Mouse (Mus musculus) midbrain, embryonic 13.5 days (tissue): Measurements from ENCODE around the gene Adat3. TPM values are rescaled to one million over a fixed set of nuclear protein-coding genes. Genes with fewer than 3 reads are reported as not detected.

ENCODE experiments used
- ATAC-seq: fragments of 200-750 bp; cut with Nextera tagmentation; 2 replicates; pipeline ENCODE4 v1.8.0; 2017; ENCODE audit warnings: mild to moderate bottlenecking, moderate TSS enrichment, moderate library complexity
- H3K27ac ChIP-seq: fragments of 300-500 bp; sonication (generic); 2 replicates; pipeline ENCODE4 v1.5.1; 2015; ENCODE audit warnings: inconsistent platforms, mild to moderate bottlenecking, moderate library complexity
- H3K27me3 ChIP-seq: fragments of 300-500 bp; sonication (generic); 2 replicates; pipeline ENCODE4 v1.6.1; 2015; ENCODE audit warnings: mild to moderate bottlenecking, inconsistent platforms
- H3K36me3 ChIP-seq: fragments of 300-500 bp; sonication (generic); 2 replicates; pipeline ENCODE4 v1.6.1; 2015; ENCODE audit warnings: mild to moderate bottlenecking, inconsistent platforms
- H3K4me1 ChIP-seq: fragments of 300-500 bp; sonication (generic); replicated peaks from 2 replicates; pipeline ENCODE4 v1.6.1; 2015; ENCODE audit warnings: inconsistent platforms
- H3K4me2 ChIP-seq: fragments of 300-500 bp; sonication (generic); replicated peaks from 2 replicates; pipeline ENCODE4 v1.6.1; 2015; ENCODE audit warnings: moderate library complexity, mild to moderate bottlenecking, inconsistent platforms
- H3K4me3 ChIP-seq: fragments of 300-500 bp; sonication (generic); replicated peaks from 2 replicates; pipeline ENCODE4 v1.5.1; 2015; ENCODE audit warnings: mild to moderate bottlenecking, inconsistent platforms
- H3K9ac ChIP-seq: fragments of 300-500 bp; sonication (generic); replicated peaks from 2 replicates; pipeline ENCODE4 v1.6.1; 2015; ENCODE audit warnings: mild to moderate bottlenecking, inconsistent platforms
- H3K9me3 ChIP-seq: fragments of 300-500 bp; sonication (generic); 2 replicates; pipeline ENCODE4 v1.6.1; 2016; ENCODE audit warnings: mild to moderate bottlenecking, inconsistent platforms
- WGBS: fragments of 180-500 bp; shearing (Covaris S2); methylation state at CpG from one replicate; pipeline ENCODE4 v1.1.7; 2015; 5-methylcytosine and 5-hydroxymethylcytosine counted together
- polyA plus RNA-seq: library from polyadenylated mRNA; unstranded; fragments of >200 nt; fragmentation: Nextera tagmentation; extraction: Ambion mirVana; gene quantifications from 2 replicates; pipeline ENCODE4 v1.2.1, GENCODE M21; 2015

Adat3 gene
- polyA plus RNA-seq, 1 experiment from 2014 or later, result 6.1 TPM

DNA sequence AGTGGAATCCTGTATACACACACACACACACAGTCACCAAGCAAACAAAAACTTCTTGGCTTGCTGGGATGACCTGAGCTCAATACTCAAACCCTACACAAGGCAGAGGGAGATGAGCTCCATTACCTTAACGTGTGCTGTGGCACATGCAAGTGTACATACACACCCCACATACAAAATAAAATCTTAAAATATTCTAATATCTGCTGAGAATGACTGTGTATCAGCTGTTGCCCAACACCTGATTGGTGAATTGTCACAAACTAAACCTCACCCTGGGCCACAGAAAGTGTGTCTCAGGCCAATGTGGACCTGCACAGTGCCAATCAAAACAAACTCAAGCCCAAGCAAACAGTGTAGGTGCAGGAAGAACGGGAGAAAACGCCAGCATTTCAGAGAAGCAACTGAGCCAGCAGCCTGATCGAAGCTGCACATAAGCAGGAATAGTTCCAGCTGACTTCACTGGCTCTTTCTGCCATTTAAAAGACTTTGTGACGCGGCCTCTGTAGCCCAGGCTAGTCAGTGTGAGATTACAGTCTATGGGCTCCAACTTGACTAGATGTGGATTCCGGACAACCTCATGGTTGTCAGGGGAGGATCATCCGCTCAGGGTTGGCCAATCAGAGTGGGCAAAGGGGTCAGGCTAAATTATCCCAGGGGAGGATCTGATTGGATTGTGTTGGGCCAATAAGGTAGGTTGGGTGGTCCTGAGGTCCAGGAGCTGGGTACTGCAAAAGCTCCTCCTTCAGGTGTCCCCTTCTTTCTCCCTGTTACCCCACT is 17.0 kb downstream of the Adat3 start:
- no peaks in the 10 kb centered on the region for H3K9me3 ChIP-seq
- H3K4me2 ChIP-seq, result no peak overlapping the region
- WGBS, result 32% methylated on average over 8 of the region's 8 CpGs
- H3K4me3 ChIP-seq, result no peak overlapping the region
- H3K9ac ChIP-seq, result no peak overlapping the region
- no peak overlapping the region for H3K27ac ChIP-seq
- H3K27me3 ChIP-seq, result no peaks in the 10 kb centered on the region
- H3K36me3 ChIP-seq, result peaks cover 18% of the 10 kb centered on the region
- no peak for ATAC-seq
- peaks cover 22% of the 10 kb centered on the region for H3K4me1 ChIP-seq

DNA sequence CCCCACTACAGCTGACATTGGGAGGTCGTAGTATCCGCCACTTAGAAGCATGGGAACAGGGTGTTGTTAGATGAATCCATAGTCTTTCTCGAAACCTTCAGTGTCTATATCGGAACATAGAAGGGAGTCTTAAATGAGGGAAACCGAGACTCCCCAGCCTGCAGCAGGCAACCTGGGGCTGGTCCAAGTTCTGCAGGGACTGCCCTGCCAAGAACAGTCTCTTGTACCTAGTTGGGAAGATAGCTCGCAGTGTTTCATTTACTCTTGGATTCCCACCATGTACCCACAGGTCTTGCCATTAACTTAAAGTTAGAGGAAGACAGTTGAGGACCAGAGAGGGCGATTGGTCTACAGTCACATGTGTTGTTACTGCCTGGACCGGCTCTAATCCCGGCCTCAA is 17.7 kb downstream of the Adat3 start:
- Histone ChIP-seq H3K4me2 (no peak overlapping the region), H3K9me3 (no peaks in the 10 kb centered on the region), H3K4me3 (no peak overlapping the region), H3K9ac (no peak overlapping the region), H3K27me3 (no peaks in the 10 kb centered on the region), H3K36me3 (peaks cover 11% of the 10 kb centered on the region), H3K27ac (no peak overlapping the region), H3K4me1 (peaks cover 29% of the 10 kb centered on the region)
- WGBS, result 89% methylated on average over 9 of the region's 9 CpGs
- ATAC-seq, result no peak

DNA sequence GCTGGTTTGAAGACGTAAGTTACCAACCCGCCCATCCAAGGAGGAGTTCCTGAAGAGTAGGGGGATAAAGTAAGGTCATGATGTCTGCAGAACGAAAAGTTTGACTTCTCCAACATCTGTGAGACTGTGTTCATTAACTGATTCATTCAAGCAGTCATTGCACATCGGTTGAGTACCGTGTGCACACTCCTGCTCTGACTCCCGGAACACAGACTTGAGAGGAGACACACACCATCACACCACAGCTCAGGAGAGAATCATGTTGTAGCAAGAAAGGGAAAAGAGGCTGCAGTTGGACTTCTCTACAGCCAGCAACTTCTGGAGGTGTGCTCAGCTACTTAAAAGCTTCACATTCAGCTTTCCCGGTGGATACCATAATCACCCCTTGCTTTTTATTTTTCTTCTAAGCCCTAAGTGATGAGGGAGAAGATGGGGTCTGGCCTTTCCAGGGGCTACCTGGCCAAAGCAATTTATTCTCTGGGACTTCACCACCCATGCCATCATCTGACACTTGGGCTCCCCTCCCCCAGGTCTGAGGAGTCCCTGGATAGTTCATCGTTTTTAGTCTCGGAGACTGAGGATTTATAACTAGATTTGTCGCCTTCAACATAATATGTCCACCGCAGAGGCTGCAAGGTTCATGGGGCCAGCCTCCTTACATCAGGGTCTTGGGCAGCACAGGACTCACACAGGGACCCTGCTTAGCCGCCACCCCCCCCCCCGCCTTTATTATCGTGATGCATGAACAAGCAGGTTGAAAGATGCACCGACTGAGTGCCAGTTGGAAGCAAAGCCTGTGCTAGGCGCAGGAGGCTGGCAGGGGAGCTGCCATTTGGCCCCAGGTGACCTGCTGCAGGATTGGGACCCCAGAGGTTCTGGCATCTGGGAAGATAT is 18.4 kb downstream of the Adat3 start:
- Histone ChIP-seq H3K4me3 (peak overlapping the region; percentile 83), H3K4me2 (peak overlapping the region; percentile 70), H3K9me3 (no peaks in the 10 kb centered on the region), H3K4me1 (peaks cover 35% of the 10 kb centered on the region), H3K9ac (peak overlapping the region; percentile 65), H3K36me3 (peaks cover 4% of the 10 kb centered on the region), H3K27ac (peak overlapping the region; percentile 96), H3K27me3 (no peaks in the 10 kb centered on the region)
- WGBS, result 48% methylated on average over 16 of the region's 16 CpGs
- ATAC-seq, result no peak

DNA sequence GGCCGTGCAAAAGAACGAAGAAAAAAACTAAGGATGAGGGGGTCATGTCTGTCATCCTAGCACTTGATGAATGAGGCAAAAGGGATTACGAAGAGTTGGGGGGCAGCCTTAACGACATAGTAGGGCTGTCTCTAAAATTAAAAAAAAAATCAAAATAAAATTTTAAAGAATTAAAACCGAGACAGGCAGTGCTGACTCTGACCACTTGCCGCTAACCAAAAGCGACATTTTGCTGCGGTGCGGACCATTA is 18.9 kb downstream of the Adat3 start:
- H3K4me2 ChIP-seq, result peak overlapping the region; percentile 70
- WGBS, result 4% methylated on average over 9 of the region's 9 CpGs
- H3K4me1 ChIP-seq, result peaks cover 36% of the 10 kb centered on the region
- H3K4me3 ChIP-seq, result peak overlapping the region; percentile 83
- H3K27ac ChIP-seq, result peak overlapping the region; percentile 96
- no peak for ATAC-seq
- no peaks in the 10 kb centered on the region; the same call in 1 of the 2 replicates for H3K36me3 ChIP-seq
- H3K9me3 ChIP-seq, result no peaks in the 10 kb centered on the region
- no peaks in the 10 kb centered on the region for H3K27me3 ChIP-seq
- H3K9ac ChIP-seq, result peak overlapping the region; percentile 65

DNA sequence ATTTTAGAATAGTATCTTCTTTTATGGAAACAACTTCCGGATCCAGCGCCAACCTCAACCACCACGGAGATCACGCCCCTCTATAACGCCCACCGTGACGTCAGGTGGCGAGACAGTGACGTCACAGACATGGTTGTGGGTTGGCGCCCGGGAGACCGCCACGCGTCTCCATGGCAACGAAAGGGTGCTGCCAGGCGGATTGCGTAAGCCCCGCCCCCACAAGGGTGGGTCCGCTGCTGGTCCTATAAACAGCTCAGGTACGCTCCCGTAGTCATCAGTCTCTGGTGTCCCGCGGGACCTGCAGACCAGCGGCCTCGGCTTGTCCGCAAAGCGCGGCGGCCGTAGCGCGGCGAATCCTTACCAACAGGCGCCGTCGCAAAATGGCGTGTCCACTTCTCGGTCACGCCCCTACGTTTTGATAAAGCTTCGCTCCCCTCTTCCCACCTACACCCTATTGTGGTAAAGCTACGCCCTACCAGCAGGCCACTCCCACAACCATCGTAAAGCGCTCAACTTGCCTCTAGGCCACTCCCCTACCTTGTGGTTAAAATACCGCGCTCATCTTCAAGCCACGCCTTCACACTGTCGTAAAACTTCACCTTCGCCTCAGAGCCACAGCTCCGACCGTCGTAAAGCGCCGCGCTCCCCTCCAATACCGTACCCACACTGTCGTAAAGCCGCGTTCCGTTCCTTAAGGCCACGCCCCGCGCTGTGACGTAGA is 19.4 kb downstream of the Adat3 start:
- Histone ChIP-seq H3K36me3 (no peaks in the 10 kb centered on the region; the same call in 1 of the 2 replicates), H3K27ac (peak overlapping the region; percentile 96)
- WGBS, result 0% methylated on average over 64 of the region's 64 CpGs

DNA sequence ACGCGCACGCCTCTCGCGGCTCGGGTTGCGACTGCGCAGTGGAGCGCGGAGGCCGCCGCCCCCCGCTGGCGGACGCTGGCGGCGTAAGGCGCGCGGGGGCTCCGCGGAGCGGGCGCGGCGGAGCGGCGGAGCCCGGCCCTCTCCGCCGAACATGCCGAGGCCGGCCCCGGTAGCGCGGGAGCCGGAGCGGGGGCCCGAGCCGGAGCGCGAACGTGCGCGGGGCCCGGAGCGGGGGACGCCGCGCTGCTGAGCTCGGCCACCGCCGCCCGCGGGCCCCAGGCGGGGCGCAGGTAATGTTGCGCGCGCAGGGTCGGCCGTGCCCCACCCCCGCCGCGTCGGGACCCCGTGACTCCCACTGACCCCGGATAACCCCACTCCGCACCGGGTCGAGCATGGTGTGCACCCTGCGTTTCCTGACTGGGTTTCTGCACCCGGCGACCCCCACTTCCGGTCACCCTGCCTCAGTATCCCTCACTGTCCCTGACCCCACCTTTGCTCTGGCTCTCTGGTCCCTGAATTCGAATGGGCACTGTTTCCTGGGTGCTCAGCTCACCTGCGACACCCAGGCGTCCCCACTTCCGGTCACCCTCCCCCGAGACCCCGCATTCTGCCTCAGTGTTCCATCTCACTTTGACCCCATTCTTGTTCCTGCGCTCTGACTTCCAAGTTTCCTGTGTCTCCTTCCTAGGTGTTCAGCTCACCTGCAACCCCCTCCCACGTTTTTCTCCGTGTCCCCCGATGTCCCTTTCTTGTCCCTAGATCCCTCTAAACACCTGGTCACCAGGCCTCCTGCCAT is 20.2 kb downstream of the Adat3 start, which contains the start of gene Csnk1g2:
Gene Csnk1g2 (plus strand): TSS at position 178 of the 796 bp plus-strand sequence.
- Histone ChIP-seq H3K4me3 (peak within 1 kb of the TSS; percentile 83), H3K4me1 (peaks cover 43% of the 10 kb centered on the region), H3K27ac (peak within 1 kb of the TSS; percentile 96), H3K36me3 (no peaks in the 10 kb centered on the region; the same call in 1 of the 2 replicates), H3K27me3 (no peaks in the 10 kb centered on the region), H3K4me2 (peak within 1 kb of the TSS; percentile 99), H3K9ac (peak within 1 kb of the TSS; percentile 92), H3K9me3 (no peaks in the 10 kb centered on the region)
- peak; percentile 25 for ATAC-seq
- WGBS, result under 1% methylated on average over 83 of the region's 85 CpGs

More for the DNA sequence above, 19.4 kb downstream of the Adat3 start:
- Histone ChIP-seq H3K9ac (peak overlapping the region; percentile 92), H3K27me3 (no peaks in the 10 kb centered on the region), H3K4me2 (peak overlapping the region; percentile 70), H3K4me1 (peaks cover 36% of the 10 kb centered on the region), H3K4me3 (peak overlapping the region; percentile 83), H3K9me3 (no peaks in the 10 kb centered on the region)
- ATAC-seq, result peak; percentile 96

DNA sequence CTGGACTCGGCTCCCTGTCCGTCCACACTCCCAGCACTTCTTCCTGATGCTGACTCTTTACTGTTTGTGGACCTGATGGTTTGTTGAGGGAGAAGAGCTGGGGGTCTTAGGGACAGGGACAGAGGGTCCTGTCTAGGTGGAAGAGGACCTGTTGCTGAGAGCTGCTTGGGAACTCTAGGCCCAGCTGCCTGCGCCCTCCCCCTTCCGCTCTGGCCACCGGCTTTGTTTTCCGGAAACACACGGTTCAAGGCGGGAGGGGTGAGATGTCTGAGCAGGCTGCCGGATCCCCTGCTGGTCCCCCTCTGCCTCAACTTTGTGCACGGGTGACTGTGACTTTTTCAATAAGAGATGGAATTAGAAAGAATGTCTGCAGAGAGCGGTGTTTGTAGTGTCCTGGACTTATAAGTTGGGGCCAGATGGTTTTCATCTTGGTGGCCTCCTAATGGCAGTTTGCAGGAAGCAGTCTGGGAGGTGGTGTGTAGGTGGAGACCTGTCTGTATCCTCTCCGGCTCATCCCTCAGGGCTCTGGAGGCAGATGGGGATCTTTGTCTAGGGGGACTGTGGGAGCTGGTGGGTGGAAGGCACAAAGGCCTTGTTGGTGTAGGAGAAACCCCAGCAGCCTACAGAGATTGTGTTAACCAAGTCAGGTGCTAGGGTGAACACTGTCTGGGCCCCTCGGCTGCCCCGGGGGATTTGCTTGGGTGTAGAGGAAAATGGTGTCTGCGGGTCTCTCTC is 20.9 kb downstream of the Adat3 start:
- 20% methylated on average over 15 of the region's 15 CpGs for WGBS
- no peaks in the 10 kb centered on the region for H3K27me3 ChIP-seq
- ATAC-seq, result no peak

DNA sequence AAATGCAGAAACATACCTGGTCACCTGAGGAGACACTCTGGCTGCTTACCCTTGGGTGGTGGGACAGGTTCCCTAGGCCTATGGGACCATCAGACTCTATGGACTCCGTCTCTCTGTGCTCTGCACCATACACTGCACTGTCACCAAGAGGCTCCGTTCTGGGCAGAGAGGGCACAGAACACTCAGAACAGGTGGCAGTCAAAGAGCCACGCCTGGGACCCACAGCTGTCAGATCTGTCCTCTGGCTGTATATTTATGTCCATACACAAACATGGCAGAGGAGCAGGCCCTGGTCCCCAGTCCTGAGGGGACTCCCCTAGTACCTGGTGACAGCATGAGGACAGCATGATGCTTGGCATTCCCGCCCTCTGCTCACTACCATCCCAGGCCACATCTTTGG is 23.1 kb downstream of the Adat3 start:
- H3K9me3 ChIP-seq, result no peaks in the 10 kb centered on the region
- H3K27ac ChIP-seq, result no peak overlapping the region
- 98% methylated on average over 4 of the region's 4 CpGs for WGBS
- no peaks in the 10 kb centered on the region for H3K27me3 ChIP-seq
- no peak overlapping the region for H3K4me3 ChIP-seq
- ATAC-seq, result no peak
- no peaks in the 10 kb centered on the region; the same call in 1 of the 2 replicates for H3K36me3 ChIP-seq
- no peak overlapping the region for H3K4me2 ChIP-seq
- peaks cover 55% of the 10 kb centered on the region for H3K4me1 ChIP-seq
- H3K9ac ChIP-seq, result no peak overlapping the region

More for the DNA sequence above, 20.9 kb downstream of the Adat3 start:
- peak overlapping the region; percentile 99 for H3K4me2 ChIP-seq
- no peaks in the 10 kb centered on the region; the same call in 1 of the 2 replicates for H3K36me3 ChIP-seq
- peak overlapping the region; percentile 86 for H3K27ac ChIP-seq
- H3K4me1 ChIP-seq, result peaks cover 49% of the 10 kb centered on the region
- H3K9ac ChIP-seq, result peak overlapping the region; percentile 92
- no peaks in the 10 kb centered on the region for H3K9me3 ChIP-seq
- H3K4me3 ChIP-seq, result peak overlapping the region; percentile 83

DNA sequence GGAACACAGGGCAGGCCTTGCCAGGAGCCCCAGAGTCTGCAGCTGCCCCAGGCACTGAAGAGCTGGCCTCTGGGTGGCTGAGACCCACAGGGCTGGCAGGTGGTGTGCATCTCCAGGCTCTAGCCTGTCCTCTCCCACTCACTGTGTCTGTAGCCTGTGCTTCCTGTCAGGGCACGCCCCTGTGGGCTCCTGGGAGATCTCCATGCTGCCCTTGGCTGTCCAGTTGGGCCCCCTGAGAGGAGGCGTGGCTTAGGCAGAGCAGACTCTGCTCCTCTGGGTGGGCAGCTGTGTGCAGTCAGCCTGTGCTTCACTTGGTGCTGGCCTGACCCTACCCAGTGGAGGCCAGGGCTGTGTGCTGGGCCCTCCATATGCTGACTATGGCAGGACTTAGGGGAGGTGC is 25.0 kb downstream of the Adat3 start:
- Histone ChIP-seq H3K27ac (no peak overlapping the region), H3K4me1 (peaks cover 49% of the 10 kb centered on the region), H3K9me3 (no peaks in the 10 kb centered on the region), H3K9ac (peak overlapping the region; percentile 41; the same call in 1 of the 2 replicates), H3K4me3 (no peak overlapping the region), H3K4me2 (no peak overlapping the region), H3K27me3 (no peaks in the 10 kb centered on the region), H3K36me3 (no peaks in the 10 kb centered on the region; the same call in 1 of the 2 replicates)
- no peak for ATAC-seq
- WGBS, result 53% methylated on average over 2 of the region's 2 CpGs

DNA sequence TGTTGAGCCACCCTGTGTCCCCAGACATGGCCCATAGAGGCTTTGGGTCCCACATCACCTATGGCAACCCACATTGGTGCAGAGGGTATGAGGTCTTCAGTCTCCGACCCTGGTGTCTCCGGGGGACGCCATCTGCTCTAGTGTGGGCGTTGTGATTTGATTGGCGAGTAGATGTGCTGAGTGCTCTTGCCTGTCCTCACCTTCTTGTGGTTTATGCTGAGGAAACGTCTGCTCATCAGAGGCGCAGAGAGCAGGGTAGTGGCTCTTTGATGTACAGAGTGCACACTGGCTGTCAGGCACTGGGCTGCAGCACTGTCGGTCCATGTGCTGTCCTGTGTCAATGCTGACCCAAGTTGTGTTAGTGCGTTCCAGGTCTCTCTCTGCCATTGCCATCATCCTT is 26.2 kb downstream of the Adat3 start:
- Histone ChIP-seq H3K9me3 (no peaks in the 10 kb centered on the region), H3K27me3 (no peaks in the 10 kb centered on the region), H3K27ac (no peak overlapping the region), H3K9ac (peak overlapping the region; percentile 19; the same call in 1 of the 2 replicates), H3K4me3 (no peak overlapping the region), H3K4me1 (peaks cover 40% of the 10 kb centered on the region), H3K4me2 (no peak overlapping the region), H3K36me3 (peaks cover 2% of the 10 kb centered on the region)
- 87% methylated on average over 9 of the region's 9 CpGs for WGBS
- no peak for ATAC-seq
